Mouse (Mus musculus) cortical plate, adult 2 months (tissue): ENCODE measurements around the gene Atf3.

Experiments used
- CTCF ChIP-seq: fragments of 200-500 bp; IDR thresholded peaks from 2 replicates; pipeline ENCODE4 v1.5.1; 2011; ENCODE audit warnings: mild to moderate bottlenecking, control low read depth, low read length; ENCODE audit not compliant: insufficient read depth; ENCODE audit errors: extremely low read depth
- POLR2A ChIP-seq: fragments of 200-500 bp; IDR thresholded peaks from 2 replicates; pipeline ENCODE4 v1.6.1; 2011; ENCODE audit warnings: mild to moderate bottlenecking, low read length, control low read depth; ENCODE audit not compliant: insufficient read depth; ENCODE audit errors: extremely low read depth

DNA sequence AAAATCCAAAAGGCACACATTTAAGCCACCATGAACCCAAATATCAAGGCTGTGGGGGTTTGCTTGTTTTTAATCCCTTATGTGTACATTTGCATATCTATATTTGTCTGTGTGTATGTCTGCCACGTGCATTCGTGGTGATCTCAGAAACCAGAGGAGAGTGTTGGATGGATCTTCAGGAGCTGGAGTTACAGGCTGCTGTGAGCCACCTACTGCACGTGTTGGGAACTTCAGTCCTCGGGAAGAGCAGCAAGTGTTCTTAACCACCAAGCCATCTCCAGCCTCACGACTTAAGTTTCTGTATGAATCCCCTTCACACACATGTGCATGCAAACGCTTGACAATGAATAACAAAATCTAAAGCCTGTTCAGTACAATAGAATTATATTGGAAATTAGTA, 45.4 kb downstream of the Atf3 start:
- TF ChIP-seq CTCF (peak; percentile 73), POLR2A (no peak)
